Mouse (Mus musculus) lung, postnatal 14 days (tissue): ENCODE results near the gene Gm3045.

Experiments used
- DNase-seq: peaks from one replicate; pipeline ENCODE4 v3.0.0; 2021

Gm3045 gene

DNA sequence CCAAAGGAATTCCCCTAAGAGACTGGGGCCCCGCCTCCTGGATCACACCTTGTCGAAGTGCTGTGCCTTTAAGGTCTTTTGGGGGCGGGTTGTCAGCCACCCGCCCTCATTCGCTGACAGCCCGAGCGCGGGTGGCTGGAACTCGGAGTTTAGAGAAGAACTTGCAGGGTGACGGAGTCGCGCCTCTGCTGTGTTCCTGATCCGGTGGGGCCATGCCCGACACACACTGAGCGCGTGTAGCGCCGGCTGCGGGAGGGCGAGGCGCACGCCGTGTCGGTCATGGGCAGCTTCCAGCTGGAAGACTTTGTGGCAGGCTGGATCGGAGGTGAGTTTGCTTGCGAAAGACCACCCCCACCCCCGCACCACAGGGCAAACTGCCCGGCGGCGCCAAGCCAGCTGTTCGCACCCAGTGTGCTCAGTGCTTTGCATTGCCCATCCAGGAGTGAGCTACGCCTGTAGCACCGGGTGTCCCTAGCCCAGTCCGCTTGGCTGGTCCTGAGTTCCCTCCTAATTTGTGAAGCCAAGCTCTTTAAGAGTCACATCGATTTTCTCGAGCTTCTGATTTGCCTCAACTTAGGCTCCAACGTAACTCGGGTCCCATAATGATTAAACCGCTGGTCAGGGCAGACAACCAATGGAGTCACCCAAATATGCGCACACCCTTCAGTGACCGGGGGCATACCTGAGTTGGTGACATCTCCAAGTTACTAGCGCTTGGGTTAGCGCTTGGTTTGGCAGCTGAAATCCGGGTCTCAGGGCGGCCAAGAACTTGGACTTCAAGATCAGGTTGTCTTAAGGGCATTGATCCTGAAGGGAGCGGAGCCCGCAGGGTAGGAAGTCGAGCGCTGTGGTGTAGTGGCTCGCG lies 12.0 kb downstream of the Gm3045 start, which contains the start of gene Slc25a48:
Slc25a48 (plus strand) TSS at position 145 of the 865 bp plus-strand sequence.
- DNase-seq = peak; percentile 33

DNA sequence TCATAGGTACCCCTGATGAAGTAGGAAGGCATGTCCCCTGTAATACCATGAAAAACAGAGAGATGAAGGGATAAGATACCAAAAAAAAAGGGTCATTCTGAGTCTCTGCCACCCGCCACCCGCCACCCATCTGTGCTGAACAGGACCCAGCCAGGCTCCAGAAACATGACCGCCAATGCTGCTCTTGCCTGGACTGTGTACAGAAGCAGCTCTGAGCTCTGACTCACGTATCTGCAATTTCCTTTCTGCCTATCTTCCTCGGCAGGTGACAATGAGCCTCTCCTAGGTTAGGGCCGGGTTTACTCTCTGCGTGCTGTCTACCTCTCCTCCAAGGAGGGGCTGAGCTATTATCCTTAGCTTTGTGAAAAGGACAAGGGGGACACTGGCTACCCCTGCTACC lies 17.0 kb downstream of the Gm3045 start:
- no peak for DNase-seq

DNA sequence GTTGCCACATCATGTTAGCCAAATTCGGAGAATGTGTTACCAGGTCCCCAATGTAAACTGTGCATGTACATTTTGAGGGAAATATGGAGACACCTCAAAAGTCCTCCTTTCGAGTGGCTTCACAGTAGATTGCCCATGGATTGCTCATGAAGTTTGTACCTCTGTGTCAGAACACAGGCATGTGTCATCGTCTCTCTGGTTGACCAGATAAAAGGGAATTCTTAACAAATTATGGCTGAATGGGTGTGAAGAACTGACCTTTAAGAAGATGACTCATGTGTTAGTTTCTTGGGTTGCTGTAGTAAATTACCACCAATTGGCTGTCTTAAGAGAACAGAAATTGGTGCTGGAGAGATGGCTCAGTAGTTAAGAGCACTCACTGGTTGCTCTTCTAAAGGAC lies 17.7 kb downstream of the Gm3045 start:
- DNase-seq = no peak

DNA sequence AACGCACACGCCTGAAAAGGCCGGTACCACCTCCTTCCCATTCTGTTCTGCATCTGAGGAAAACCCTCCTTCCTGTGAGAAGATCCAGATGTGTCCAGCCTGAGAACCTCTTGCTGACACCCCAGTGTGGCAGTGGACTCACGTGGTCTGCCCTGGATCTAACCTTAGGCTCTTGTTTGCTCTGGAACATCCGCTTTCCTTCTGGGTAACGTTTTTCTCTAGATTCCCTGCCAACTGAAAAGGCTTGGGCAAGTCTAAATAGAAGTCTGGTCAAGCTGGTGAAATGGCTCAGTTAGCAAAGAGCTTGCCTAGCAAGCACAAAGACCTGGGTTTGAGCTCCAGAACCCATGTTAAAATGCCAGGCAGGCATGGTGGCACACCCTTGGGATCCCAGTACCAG lies 18.6 kb downstream of the Gm3045 start:
- no peak for DNase-seq

- no peak for DNase-seq
Observed at GRCm38 (mm10) chr13:56449239-56450030, 23.0 kb downstream of the Gm3045 start.

- DNase-seq = no peak
Observed at GRCm38 (mm10) chr13:56450035-56450434, 23.6 kb downstream of the Gm3045 start.

DNA sequence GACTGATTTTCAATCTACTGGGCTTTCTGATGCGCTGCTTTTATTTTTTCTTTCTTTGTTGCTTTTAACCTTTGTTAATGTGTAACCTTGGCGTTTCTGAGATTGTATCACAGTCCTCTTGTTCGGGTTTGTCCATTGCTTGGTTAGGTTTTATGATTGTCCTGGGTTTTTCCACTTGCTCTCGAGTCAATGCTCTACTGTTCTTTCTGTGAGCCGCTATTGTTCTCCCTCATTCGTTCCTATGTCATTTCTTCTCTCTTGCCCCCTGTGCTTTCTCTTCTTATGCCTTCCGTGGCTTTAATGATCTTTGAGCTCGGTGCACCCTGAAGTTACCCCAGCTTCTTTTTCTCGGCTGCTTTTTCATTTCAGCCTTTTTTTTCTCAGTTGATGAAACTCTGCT lies 31.6 kb downstream of the Gm3045 start:
- DNase-seq = no peak

DNA sequence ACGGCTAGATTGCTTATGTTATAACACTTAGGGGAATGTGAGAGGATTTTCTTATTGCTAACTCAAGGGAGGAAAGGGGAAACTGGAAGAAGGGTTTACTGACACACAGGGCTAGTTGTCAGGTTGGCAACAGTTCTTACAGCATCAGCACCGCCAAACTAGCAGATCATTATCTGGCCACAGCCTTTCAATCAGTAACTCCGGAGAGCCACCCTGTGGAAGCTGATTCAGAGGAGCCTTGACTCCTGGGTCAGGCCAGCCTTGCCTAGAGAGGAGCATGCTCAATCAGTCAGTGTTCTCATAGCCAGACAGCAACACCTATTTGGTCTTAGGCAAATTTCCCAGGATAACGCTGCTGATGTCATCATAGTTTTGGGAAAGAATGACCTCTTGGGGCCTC lies 35.1 kb downstream of the Gm3045 start:
- DNase-seq = no peak

DNA sequence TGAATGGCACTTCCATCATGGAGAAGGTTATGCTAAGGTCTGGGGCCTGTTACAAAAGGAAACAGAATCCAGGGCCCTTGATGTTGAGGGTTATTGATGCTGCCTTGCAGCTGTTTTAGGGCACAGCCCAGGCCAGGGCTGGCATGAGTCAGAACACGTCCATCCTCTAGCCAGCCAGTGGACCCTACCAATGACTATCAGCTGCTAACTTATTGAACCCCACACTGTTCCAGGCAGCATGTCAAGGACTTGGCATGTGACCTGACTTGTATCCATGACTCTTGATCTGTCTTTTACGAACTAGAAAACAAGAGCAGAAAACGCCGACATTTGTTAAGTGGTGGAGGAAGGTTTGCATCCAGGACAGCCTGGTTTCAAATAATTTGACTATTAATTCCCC lies 36.4 kb downstream of the Gm3045 start:
- no peak for DNase-seq

GRCm38 (mm10) chr13:56463261-56463660 lies 36.9 kb downstream of the Gm3045 start:
- DNase-seq = no peak

DNA sequence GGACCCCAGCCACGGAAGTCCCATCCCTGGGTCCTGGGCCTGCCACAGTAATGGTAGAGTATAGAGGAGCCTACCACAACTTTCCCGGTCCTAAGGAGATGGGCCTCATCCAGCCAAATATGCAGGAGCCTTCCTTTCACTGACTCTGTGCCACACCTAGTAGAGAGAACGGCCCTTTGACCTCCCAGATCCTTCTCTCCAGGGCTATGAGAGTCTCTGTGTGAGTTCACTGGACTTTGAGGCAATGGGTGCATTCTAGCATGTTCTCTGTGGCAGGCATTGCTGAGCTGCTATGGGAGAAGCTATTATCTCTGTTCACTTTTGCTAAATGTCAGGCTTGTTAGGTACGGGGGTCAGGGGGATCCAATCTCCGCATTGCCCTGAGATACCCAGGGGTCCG lies 37.4 kb downstream of the Gm3045 start:
- no peak for DNase-seq

GRCm38 (mm10) chr13:56467786-56468185 lies 41.4 kb downstream of the Gm3045 start:
- DNase-seq = no peak

DNA sequence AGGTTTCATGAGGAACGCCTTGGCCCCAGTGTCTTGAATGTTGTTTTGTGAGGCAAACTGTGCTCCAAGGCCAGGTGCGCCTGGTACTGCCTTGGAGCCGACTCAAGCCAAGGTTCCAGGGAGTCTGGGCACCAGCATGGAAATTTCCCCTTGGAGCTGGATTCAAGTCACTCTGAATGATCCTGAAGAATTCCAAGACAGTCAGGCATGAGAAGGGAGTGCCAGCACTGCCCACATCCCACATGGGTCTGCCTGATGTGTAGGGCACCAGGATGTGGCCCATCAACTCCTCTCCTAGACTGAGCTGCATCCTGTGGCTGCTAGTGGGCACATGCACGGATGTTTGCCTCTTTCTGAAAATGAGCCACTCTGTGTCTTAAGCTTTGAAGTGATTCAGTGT lies 42.1 kb downstream of the Gm3045 start:
- no peak for DNase-seq

- no peak for DNase-seq
Observed at GRCm38 (mm10) chr13:56471211-56471610, 44.8 kb downstream of the Gm3045 start.

- peak; percentile 60 for DNase-seq
Observed at GRCm38 (mm10) chr13:56471951-56472350, 45.6 kb downstream of the Gm3045 start.

- DNase-seq = no peak
Observed at GRCm38 (mm10) chr13:56472661-56473060, 46.3 kb downstream of the Gm3045 start.

DNA sequence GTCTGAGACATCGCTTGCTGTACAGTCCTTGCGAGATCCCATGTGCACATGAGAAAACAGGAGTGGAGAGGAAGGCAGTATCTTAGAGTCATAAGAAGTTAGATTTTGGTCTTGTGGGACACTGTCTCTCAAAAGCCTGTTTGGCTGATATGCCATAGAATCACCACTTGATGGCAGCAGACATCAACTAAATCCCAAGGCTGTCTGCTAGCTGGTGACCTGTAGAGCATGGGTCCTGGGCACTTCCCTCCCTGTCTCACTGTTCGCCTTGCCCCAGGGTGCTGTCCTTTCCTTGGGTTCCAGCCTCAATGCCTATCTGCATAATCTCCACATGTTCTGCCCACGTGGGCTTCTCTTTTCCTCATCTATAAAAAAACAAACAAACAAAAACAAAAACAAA lies 49.0 kb downstream of the Gm3045 start:
- DNase-seq = peak; percentile 54

GRCm38 (mm10) chr13:56476790-56477189 lies 50.4 kb downstream of the Gm3045 start:
- no peak for DNase-seq

GRCm38 (mm10) chr13:56477271-56477670 lies 50.9 kb downstream of the Gm3045 start:
- DNase-seq = no peak

DNA sequence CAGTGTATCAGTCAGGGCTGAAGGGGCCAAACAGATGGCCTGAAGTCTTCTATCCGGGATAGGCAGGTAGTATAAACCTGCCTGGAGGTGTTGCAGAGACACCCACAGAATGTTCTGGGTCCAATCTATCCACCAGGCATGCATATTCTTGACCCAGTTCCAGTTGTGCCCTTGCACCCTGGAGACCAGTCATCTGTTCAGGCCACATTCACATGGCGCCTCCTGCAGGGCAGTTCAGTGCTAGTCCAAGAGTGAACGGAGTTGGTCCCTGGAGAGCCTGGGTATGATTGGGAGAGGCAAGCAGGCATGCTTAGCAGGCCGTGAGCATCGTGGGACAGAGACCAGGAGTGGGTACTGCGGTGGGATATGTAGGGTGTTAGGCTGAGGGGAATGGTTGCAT lies 51.6 kb downstream of the Gm3045 start:
- no peak for DNase-seq

DNA sequence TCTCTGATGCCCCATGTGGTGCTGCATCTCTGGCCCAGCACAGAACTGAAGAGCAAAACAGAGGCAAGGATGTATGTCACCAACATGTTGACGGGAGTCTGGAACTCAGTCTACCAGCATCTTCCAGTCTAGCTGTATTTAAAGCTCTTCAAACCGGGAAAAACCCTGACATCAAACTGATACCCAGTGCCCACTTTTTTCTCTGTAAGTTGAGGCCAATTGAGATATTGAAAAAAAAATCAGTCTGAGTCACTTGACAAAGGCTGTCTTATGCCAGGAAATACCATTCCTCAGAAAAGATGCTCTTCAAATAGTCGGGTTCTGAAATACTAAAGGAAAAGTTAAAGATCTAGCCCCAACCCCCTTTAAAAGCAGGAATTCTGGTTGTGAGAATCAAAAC lies 55.8 kb downstream of the Gm3045 start, which contains the start of gene Il9:
Il9 (minus strand) TSS at position 101 of the 400 bp plus-strand sequence.
- DNase-seq = no peak
